Mouse (Mus musculus) midbrain, embryonic 13.5 days (tissue): ENCODE data around the gene Tfap2c. TPM values are rescaled to one million over a fixed set of nuclear protein-coding genes. Genes with fewer than 3 reads are reported as not detected.
A peak's percentile ranks its signal among the peaks of the same experiment; 100 is the strongest.

Source experiments
- ATAC-seq: fragments of 200-750 bp; cut with Nextera tagmentation; 2 replicates; pipeline ENCODE4 v1.8.0; 2017; ENCODE audit warnings: mild to moderate bottlenecking, moderate TSS enrichment, moderate library complexity
- H3K27ac ChIP-seq: fragments of 300-500 bp; sonication (generic); 2 replicates; pipeline ENCODE4 v1.5.1; 2015; ENCODE audit warnings: inconsistent platforms, mild to moderate bottlenecking, moderate library complexity
- H3K27me3 ChIP-seq: fragments of 300-500 bp; sonication (generic); 2 replicates; pipeline ENCODE4 v1.6.1; 2015; ENCODE audit warnings: mild to moderate bottlenecking, inconsistent platforms
- H3K36me3 ChIP-seq: fragments of 300-500 bp; sonication (generic); 2 replicates; pipeline ENCODE4 v1.6.1; 2015; ENCODE audit warnings: mild to moderate bottlenecking, inconsistent platforms
- H3K4me1 ChIP-seq: fragments of 300-500 bp; sonication (generic); replicated peaks from 2 replicates; pipeline ENCODE4 v1.6.1; 2015; ENCODE audit warnings: inconsistent platforms
- H3K4me2 ChIP-seq: fragments of 300-500 bp; sonication (generic); replicated peaks from 2 replicates; pipeline ENCODE4 v1.6.1; 2015; ENCODE audit warnings: moderate library complexity, mild to moderate bottlenecking, inconsistent platforms
- H3K4me3 ChIP-seq: fragments of 300-500 bp; sonication (generic); replicated peaks from 2 replicates; pipeline ENCODE4 v1.5.1; 2015; ENCODE audit warnings: mild to moderate bottlenecking, inconsistent platforms
- H3K9ac ChIP-seq: fragments of 300-500 bp; sonication (generic); replicated peaks from 2 replicates; pipeline ENCODE4 v1.6.1; 2015; ENCODE audit warnings: mild to moderate bottlenecking, inconsistent platforms
- H3K9me3 ChIP-seq: fragments of 300-500 bp; sonication (generic); 2 replicates; pipeline ENCODE4 v1.6.1; 2016; ENCODE audit warnings: mild to moderate bottlenecking, inconsistent platforms
- WGBS: fragments of 180-500 bp; shearing (Covaris S2); methylation state at CpG from one replicate; pipeline ENCODE4 v1.1.7; 2015; 5-methylcytosine and 5-hydroxymethylcytosine counted together
- polyA plus RNA-seq: library from polyadenylated mRNA; unstranded; fragments of >200 nt; fragmentation: Nextera tagmentation; extraction: Ambion mirVana; gene quantifications from 2 replicates; pipeline ENCODE4 v1.2.1, GENCODE M21; 2015

The Tfap2c gene
- polyA plus RNA-seq = 0.53 and 1.6 TPM in 2 replicates

GRCm38 (mm10) chr2:172549371-172550155 is at the start of gene Tfap2c:
Gene Tfap2c (plus strand): TSS chr2:172549593.
- Histone ChIP-seq H3K9ac (peak within 1 kb of the TSS; percentile 19; the same call in 1 of the 2 replicates), H3K4me1 (peaks cover 49% of the 10 kb centered on the region)

DNA sequence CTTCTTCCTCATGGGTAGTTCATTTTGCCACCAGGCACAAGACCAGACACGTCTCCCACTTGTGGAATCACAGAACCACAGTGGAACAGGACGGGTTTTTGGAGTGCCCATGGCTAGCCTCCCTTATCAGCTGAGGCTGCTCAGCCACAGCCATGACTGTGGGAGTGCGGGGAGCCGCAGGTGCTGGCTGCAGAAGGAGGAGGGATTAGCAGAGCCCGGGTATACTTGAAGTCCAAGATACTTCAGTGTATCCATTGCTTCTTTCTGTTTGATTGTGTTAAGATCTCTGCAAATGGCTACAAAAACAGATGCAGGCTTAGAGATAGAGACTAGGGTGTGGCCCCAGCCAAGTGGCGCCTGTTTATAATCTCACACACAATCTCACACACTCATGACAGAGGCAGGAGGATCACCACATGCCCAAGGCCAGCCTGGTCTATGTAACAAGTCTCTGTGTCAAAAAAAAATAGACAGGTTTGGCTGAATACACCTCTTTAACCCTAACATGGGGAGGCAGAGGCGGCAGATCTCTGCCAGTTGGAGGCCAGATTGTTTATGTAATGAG is 48.6 kb upstream of the Tfap2c start:
- 0 out of 2 replicates have a peak, but pooled peaks have one; percentile 40 for ATAC-seq
- H3K9me3 ChIP-seq = no peaks in the 10 kb centered on the region
- whole genome bisulfite sequencing = 52% methylated on average over 7 of the region's 7 CpGs
- H3K27me3 ChIP-seq = no peaks in the 10 kb centered on the region
- no peak overlapping the region for H3K4me3 ChIP-seq
- no peak overlapping the region for H3K9ac ChIP-seq
- no peak overlapping the region for H3K27ac ChIP-seq
- H3K36me3 ChIP-seq = no peaks in the 10 kb centered on the region
- H3K4me2 ChIP-seq = no peak overlapping the region
- H3K4me1 ChIP-seq = no peaks in the 10 kb centered on the region

More at GRCm38 (mm10) chr2:172549371-172550155, at the start of gene Tfap2c:
- Histone ChIP-seq H3K27me3 (peaks cover 100% of the 10 kb centered on the region), H3K4me2 (peak within 1 kb of the TSS; percentile 51), H3K9me3 (no peaks in the 10 kb centered on the region), H3K27ac (no peak within 1 kb of the TSS), H3K4me3 (peak within 1 kb of the TSS; percentile 31), H3K36me3 (no peaks in the 10 kb centered on the region)
- under 1% methylated on average over 70 of the region's 70 CpGs for WGBS
- ATAC-seq = peak; percentile 41; the same call in 1 of the 2 replicates

DNA sequence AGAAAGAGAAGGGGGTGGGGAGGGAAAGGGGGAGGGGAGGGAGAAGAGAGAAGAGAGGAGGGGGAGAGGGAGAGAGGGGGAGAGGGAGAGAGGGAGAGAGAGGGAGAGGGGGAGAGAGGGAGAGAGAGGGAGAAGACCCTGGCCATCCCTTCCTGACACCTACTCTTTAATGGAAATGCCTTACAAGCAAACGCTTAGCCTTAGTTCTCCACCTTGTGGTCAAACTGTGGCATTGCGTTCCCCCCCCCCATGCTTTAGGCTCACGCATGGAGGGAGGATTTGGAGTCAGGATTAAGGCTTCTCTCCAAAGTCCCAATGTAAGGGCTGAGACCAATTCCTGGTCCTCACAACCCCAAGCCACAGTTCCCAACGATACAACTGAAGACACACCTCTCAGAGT is 48.1 kb upstream of the Tfap2c start:
- Histone ChIP-seq H3K4me3 (no peak overlapping the region), H3K36me3 (no peaks in the 10 kb centered on the region), H3K9ac (no peak overlapping the region), H3K27ac (no peak overlapping the region), H3K27me3 (no peaks in the 10 kb centered on the region), H3K4me1 (no peaks in the 10 kb centered on the region), H3K9me3 (no peaks in the 10 kb centered on the region), H3K4me2 (no peak overlapping the region)
- 1% methylated on average over 4 of the region's 4 CpGs for WGBS
- ATAC-seq = peak; percentile 55; the same call in 1 of the 2 replicates

DNA sequence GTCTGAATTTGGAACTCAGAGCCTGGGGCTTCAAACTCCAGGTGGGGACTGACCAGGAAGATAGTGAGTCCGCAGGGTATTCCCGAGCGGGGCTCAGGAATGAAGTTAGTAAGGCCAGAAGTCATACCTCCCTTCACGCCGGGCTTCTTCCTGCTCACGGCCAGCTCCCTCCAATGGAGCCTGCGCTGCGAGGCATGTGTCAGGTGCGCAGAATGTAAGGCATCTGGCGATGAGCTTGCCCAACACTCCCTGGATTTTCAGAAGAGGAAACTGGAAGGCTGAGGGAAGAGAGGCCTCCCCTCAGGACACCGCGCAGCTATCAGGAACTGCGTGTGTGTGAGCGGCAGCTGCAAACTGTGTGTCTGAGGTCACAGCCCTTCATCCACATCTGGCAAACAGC is 47.2 kb upstream of the Tfap2c start:
- Histone ChIP-seq H3K4me1 (no peaks in the 10 kb centered on the region), H3K27me3 (no peaks in the 10 kb centered on the region), H3K9me3 (no peaks in the 10 kb centered on the region), H3K4me3 (no peak overlapping the region), H3K27ac (no peak overlapping the region), H3K36me3 (no peaks in the 10 kb centered on the region), H3K4me2 (no peak overlapping the region), H3K9ac (no peak overlapping the region)
- 73% methylated on average over 14 of the region's 14 CpGs for WGBS
- no peak for ATAC-seq

DNA sequence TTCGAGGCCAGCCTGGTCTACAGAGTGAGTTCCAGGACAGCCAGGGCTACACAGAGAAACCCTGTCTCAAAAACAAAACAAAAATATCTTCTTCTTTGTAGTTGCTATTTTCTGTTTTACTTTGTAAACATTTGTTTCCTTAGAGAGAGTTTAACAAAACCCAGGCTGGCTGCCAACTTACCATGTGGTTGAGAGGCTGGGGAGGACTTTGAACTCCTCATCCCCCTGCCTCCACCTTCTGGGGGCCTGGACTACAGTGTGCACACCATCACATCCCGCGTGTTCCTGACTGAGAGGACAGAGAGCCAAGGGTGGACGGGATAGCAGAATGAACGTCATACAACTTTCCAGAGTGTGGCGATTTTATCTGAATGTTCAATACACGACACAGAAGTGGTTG is 43.3 kb upstream of the Tfap2c start:
- Histone ChIP-seq H3K36me3 (no peaks in the 10 kb centered on the region), H3K27me3 (no peaks in the 10 kb centered on the region), H3K4me2 (no peak overlapping the region), H3K9me3 (no peaks in the 10 kb centered on the region), H3K27ac (no peak overlapping the region), H3K9ac (no peak overlapping the region), H3K4me3 (no peak overlapping the region), H3K4me1 (no peaks in the 10 kb centered on the region)
- ATAC-seq = no peak
- WGBS = 85% methylated on average over 7 of the region's 7 CpGs

DNA sequence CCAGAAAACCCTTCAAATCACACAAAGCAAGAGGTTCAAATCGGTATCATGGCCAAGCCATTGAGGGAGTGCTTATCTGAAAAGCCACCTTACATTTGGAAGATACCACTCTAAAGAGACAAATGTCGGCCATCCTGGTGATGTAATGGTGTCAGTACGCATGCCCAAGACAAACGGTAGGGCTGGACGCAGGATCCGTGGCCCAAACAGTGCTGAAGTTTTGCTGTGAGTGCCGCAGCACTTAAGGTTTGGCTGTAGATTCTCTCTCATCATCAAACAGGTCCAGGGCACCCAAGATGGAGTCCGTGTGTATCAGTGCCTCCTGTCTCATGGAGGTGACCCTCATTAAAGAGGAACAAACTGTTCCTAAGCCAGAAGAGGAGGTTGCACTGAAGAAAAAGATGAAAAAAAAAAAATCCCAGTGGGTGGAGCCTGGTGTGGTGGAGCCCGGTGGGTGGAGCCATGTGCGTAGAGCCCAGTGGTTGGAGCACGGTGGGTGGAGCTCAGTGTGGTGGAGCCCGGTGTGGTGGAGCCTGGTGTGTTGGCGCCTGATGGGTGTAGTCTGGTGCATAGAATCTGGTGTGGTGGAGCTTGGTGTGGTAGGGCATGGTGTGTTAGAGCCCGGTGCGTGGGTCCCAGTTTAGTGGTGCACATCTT is 39.2 kb upstream of the Tfap2c start:
- Histone ChIP-seq H3K27ac (no peak overlapping the region), H3K36me3 (no peaks in the 10 kb centered on the region), H3K9me3 (no peaks in the 10 kb centered on the region), H3K27me3 (no peaks in the 10 kb centered on the region), H3K4me2 (no peak overlapping the region), H3K9ac (no peak overlapping the region), H3K4me3 (no peak overlapping the region), H3K4me1 (no peaks in the 10 kb centered on the region)
- WGBS = 92% methylated on average over 15 of the region's 15 CpGs
- no peak for ATAC-seq

DNA sequence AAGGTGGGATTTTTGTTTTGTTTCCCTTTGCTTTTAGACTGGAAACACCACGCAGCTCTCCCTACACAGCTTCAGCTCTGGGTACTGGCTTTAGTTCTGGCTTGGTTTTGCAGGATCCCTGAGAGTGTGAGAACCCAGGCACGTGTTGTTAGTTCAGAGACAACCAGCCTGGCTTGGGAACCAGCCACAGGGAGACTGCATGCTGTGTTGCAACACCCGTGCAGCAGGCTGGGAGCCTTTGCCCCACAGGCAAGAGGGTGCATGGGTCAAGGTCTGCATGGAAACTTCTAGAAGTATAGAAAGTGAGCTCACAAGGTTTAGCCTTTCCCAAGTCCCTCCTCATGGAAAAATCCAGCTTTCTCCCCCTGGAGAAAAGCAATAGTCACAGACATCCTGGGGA is 38.5 kb upstream of the Tfap2c start:
- H3K27me3 ChIP-seq = no peaks in the 10 kb centered on the region
- ATAC-seq = no peak
- no peak overlapping the region for H3K4me2 ChIP-seq
- no peak overlapping the region for H3K9ac ChIP-seq
- WGBS = 59% methylated on average over 3 of the region's 3 CpGs
- H3K27ac ChIP-seq = no peak overlapping the region
- no peaks in the 10 kb centered on the region for H3K4me1 ChIP-seq
- H3K36me3 ChIP-seq = no peaks in the 10 kb centered on the region
- no peaks in the 10 kb centered on the region for H3K9me3 ChIP-seq
- no peak overlapping the region for H3K4me3 ChIP-seq

DNA sequence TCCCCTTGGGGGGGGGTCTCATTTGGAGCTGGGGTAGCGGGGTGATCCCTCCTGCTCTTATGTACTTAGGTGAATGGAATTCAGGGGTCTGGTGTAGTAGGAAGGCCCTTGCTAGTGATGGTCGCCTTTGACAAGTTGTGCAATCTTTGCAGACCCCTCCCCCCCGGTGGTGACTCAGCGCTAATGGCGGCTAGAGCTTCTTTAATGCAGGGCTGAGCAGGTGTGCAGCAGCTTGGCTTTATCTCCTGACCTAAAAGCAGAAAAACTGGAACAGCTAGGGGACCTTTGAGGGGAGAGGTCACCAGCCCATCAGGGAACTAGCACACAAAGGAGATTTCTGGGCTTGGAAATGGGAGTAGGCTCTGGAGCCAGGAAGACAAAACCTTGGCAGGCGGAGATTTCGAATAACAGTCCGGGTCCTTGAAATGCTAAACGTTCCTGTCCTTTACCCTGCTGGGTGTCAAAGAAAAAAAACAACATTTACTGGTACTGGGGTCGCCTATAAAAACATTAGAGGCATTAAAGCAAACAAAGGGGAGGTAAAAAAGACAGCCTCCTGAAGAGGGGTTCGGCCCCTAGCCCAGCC is 32.9 kb upstream of the Tfap2c start:
- Histone ChIP-seq H3K27ac (no peak overlapping the region), H3K36me3 (no peaks in the 10 kb centered on the region), H3K9me3 (no peaks in the 10 kb centered on the region), H3K27me3 (0 out of 2 replicates have a peak, but pooled peaks cover 6% of the 10 kb centered on the region), H3K4me3 (no peak overlapping the region), H3K4me2 (no peak overlapping the region), H3K4me1 (no peaks in the 10 kb centered on the region), H3K9ac (no peak overlapping the region)
- 28% methylated on average over 11 of the region's 11 CpGs for WGBS
- no peak for ATAC-seq

GRCm38 (mm10) chr2:172520616-172521371 is 28.6 kb upstream of the Tfap2c start:
- Histone ChIP-seq H3K9me3 (no peaks in the 10 kb centered on the region), H3K4me3 (no peak overlapping the region), H3K4me1 (no peaks in the 10 kb centered on the region), H3K27ac (no peak overlapping the region), H3K27me3 (0 out of 2 replicates have a peak, but pooled peaks cover 6% of the 10 kb centered on the region), H3K36me3 (no peaks in the 10 kb centered on the region), H3K9ac (no peak overlapping the region), H3K4me2 (no peak overlapping the region)
- 90% methylated on average over 9 of the region's 9 CpGs for WGBS
- no peak for ATAC-seq

- 83% methylated on average over 11 of the region's 12 CpGs for WGBS
- ATAC-seq = no peak
Measured at GRCm38 (mm10) chr2:172522528-172522927, 26.9 kb upstream of the Tfap2c start.

DNA sequence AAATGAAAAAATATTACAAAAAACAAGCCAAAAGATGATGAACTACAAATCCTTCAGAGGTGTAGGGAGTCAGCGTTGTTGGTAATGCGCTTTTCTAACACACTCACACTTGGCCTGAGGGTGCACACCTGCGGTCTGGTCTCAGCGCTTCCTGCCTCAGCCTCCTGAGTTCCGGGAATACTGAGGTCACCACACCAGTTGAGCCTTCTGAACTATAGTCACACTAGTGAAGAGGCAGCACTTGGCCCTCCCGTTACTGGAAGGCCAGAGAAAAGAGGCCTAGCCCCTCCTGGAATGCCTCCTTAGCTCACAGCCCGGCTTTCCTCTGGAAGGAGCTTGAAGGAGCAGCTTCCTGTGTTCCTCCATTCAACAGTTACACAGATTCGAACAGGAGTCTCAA is 22.2 kb upstream of the Tfap2c start:
- 91% methylated on average over 8 of the region's 8 CpGs for WGBS
- no peak overlapping the region for H3K9ac ChIP-seq

More at GRCm38 (mm10) chr2:172522528-172522927, 26.9 kb upstream of the Tfap2c start:
- H3K27me3 ChIP-seq = 0 out of 2 replicates have a peak, but pooled peaks cover 3% of the 10 kb centered on the region
- no peak overlapping the region for H3K4me3 ChIP-seq
- no peaks in the 10 kb centered on the region for H3K36me3 ChIP-seq
- H3K9me3 ChIP-seq = no peaks in the 10 kb centered on the region
- no peak overlapping the region for H3K4me2 ChIP-seq
- no peak overlapping the region for H3K9ac ChIP-seq
- no peaks in the 10 kb centered on the region for H3K4me1 ChIP-seq
- H3K27ac ChIP-seq = no peak overlapping the region

More for the DNA sequence above, 22.2 kb upstream of the Tfap2c start:
- Histone ChIP-seq H3K27ac (no peak overlapping the region), H3K4me3 (no peak overlapping the region), H3K4me1 (no peaks in the 10 kb centered on the region), H3K27me3 (no peaks in the 10 kb centered on the region), H3K9me3 (no peaks in the 10 kb centered on the region), H3K4me2 (no peak overlapping the region), H3K36me3 (no peaks in the 10 kb centered on the region)
- no peak for ATAC-seq
